Mouse (Mus musculus) hindbrain, embryonic 14.5 days (tissue): ENCODE data around the gene Mreg. TPM values are rescaled to one million over a fixed set of nuclear protein-coding genes. Genes with fewer than 3 reads are reported as not detected.

Source experiments
- ATAC-seq: fragments of 200-750 bp; cut with Nextera tagmentation; 2 replicates; pipeline ENCODE4 v1.8.0; 2017; ENCODE audit warnings: moderate number of reproducible peaks, mild to moderate bottlenecking, moderate TSS enrichment, moderate library complexity; ENCODE audit not compliant: low FRiP score
- DNase-seq: peaks from one replicate; pipeline ENCODE4 v3.0.0-alpha.2; 2015; ENCODE audit warnings: low spot score
- H3K27ac ChIP-seq: fragments of 300-500 bp; sonication (generic); 2 replicates; pipeline ENCODE4 v1.5.1; 2014; ENCODE audit warnings: mild to moderate bottlenecking, moderate library complexity
- H3K27me3 ChIP-seq: fragments of 300-500 bp; sonication (generic); 2 replicates; pipeline ENCODE4 v1.6.1; 2014; ENCODE audit warnings: mild to moderate bottlenecking, low read length, mixed read lengths; ENCODE audit not compliant: control insufficient read depth, insufficient read depth
- H3K36me3 ChIP-seq: fragments of 300-500 bp; sonication (generic); replicated peaks from 2 replicates; pipeline ENCODE4 v1.6.1; 2014; ENCODE audit not compliant: control insufficient read depth, insufficient read depth
- H3K4me1 ChIP-seq: fragments of 300-500 bp; sonication (generic); replicated peaks from 2 replicates; pipeline ENCODE4 v1.6.1; 2014; ENCODE audit warnings: antibody characterized with exemption, low read length, mixed read lengths; ENCODE audit not compliant: control insufficient read depth, insufficient read depth
- H3K4me2 ChIP-seq: fragments of 300-500 bp; sonication (generic); replicated peaks from 2 replicates; pipeline ENCODE4 v1.6.1; 2014; ENCODE audit warnings: mild to moderate bottlenecking, moderate library complexity
- H3K4me3 ChIP-seq: fragments of 300-500 bp; sonication (generic); replicated peaks from 2 replicates; pipeline ENCODE4 v1.5.1; 2014; ENCODE audit warnings: mild to moderate bottlenecking, low read length
- H3K9ac ChIP-seq: fragments of 300-500 bp; sonication (generic); 2 replicates; pipeline ENCODE4 v1.6.1; 2014
- H3K9me3 ChIP-seq: fragments of 300-500 bp; sonication (generic); 2 replicates; pipeline ENCODE4 v1.6.1; 2016; ENCODE audit warnings: low read length; ENCODE audit not compliant: control insufficient read depth
- WGBS: fragments of 180-500 bp; shearing (Covaris S2); extraction: QIAGEN DNeasy Blood & Tissue Kit; methylation state at CpG from one replicate; pipeline ENCODE4 v1.1.7; 2014; 5-methylcytosine and 5-hydroxymethylcytosine counted together
- polyA plus RNA-seq: library from polyadenylated mRNA; unstranded; fragments of >200 nt; fragmentation: Nextera tagmentation; extraction: Ambion mirVana; gene quantifications from 2 replicates; pipeline ENCODE4 v1.2.1, GENCODE M21; 2014

Mreg gene
- polyA plus RNA-seq, 1 experiment from 2014 or later, result 2.7 TPM

DNA sequence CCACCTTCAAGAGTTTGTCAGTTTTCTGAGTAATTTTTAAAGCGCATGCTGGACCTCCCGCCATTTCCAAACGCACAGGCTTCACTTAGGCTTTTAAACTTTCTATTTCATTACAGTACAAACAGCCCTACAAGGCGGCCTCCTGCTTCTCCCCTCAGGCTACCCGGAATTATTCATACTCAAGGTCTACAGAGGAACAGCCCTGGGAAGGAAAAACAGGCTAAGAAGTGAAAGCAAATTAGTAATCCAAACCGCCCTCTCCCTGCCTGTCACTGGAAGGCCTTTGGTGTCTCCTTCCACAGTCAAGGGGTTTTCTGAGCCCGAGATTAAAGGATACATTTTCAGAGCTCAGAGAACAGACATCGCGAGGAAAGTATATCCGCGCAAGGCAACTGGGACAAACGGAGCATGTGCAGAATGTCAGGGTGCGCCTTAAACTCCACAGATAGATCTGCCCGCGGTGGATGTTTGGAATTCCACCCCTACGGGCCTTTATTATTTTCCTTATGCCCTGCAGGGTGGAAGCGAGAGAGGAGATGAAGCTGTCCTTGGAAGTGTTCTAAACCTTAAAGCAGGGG lies 90.4 kb downstream of the Mreg start:
- 86% methylated on average over 17 of the region's 17 CpGs for WGBS
- Histone ChIP-seq H3K36me3 (no peaks in the 10 kb centered on the region), H3K9me3 (no peaks in the 10 kb centered on the region), H3K4me2 (no peak overlapping the region), H3K4me1 (no peaks in the 10 kb centered on the region), H3K9ac (no peak overlapping the region), H3K27ac (no peak overlapping the region), H3K4me3 (no peak overlapping the region), H3K27me3 (no peaks in the 10 kb centered on the region)
- no peak for ATAC-seq
- DNase-seq, result no peak

GRCm38 (mm10) chr1:72119981-72120380 lies 92.1 kb downstream of the Mreg start:
- Histone ChIP-seq H3K9ac (no peak overlapping the region), H3K4me2 (no peak overlapping the region), H3K9me3 (no peaks in the 10 kb centered on the region), H3K4me1 (no peaks in the 10 kb centered on the region), H3K4me3 (no peak overlapping the region), H3K27me3 (no peaks in the 10 kb centered on the region), H3K27ac (no peak overlapping the region), H3K36me3 (no peaks in the 10 kb centered on the region)
- no peak for ATAC-seq
- no peak for DNase-seq
- WGBS, result 67% methylated on average over 4 of the region's 4 CpGs

GRCm38 (mm10) chr1:72114206-72114605 lies 97.9 kb downstream of the Mreg start:
- 71% methylated on average over 5 of the region's 5 CpGs for WGBS
- Histone ChIP-seq H3K9me3 (no peaks in the 10 kb centered on the region), H3K4me2 (no peak overlapping the region), H3K36me3 (no peaks in the 10 kb centered on the region), H3K4me3 (no peak overlapping the region), H3K9ac (no peak overlapping the region), H3K27me3 (no peaks in the 10 kb centered on the region), H3K27ac (no peak overlapping the region), H3K4me1 (no peaks in the 10 kb centered on the region)
- no peak for ATAC-seq
- no peak for DNase-seq

Other genes with a start within 250 kb of the Mreg start
- gene Pecr, start 72.0 kb upstream of the Mreg start, polyA plus RNA-seq, result 6.3 and 7.8 TPM in 2 replicates
- 36.8 and 39.8 TPM in 2 replicates for gene Tmem169, start 72.1 kb upstream of the Mreg start, polyA plus RNA-seq
- gene Xrcc5, start 95.1 kb upstream of the Mreg start, polyA plus RNA-seq, result 16.7 and 18.7 TPM in 2 replicates